ENCODE assay signal across 13 mouse cellular contexts in the genomic region with DNA sequence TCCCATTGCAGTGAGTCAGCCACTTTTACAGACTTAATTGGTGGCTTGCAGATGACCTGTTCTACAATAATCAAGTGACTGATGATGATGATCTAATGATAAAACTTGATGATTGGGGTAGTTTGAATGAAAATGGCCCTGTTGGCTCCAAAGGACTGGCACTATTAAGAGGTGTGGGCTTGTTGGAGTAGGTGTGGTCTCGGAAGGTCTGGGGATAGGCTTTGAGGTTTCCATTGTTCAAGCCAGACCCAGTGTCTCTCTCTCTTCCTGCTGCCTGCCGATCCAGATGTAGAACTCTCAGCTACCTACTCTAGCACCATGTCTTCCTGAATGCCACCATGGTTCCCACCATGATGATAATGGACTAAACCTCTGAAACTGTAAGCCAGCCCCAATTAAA.
"Had no signal": no experiment of that assay in that cellular context is flagged by ENCODE, and none has a peak within 500 bp of the region (broad histone marks: within the 10 kb centered on the region; RNA-seq: fewer than 3 reads in every experiment).

No protein-coding gene starts in this region.

- H3K27ac ChIP-seq: limb, embryonic 10.5 days; limb, embryonic 13.5 days had no signal

- H3K27me3 ChIP-seq: limb, embryonic 13.5 days; liver, embryonic 15.5 days had no signal

- H3K4me1 ChIP-seq: limb, embryonic 10.5 days had no signal

- H3K9ac ChIP-seq: limb, embryonic 13.5 days; liver, embryonic 15.5 days had no signal

- H3K4me3 ChIP-seq: limb, embryonic 10.5 days; limb, embryonic 13.5 days; liver, embryonic 15.5 days had no signal

- H3K4me2 ChIP-seq: limb, embryonic 13.5 days; liver, embryonic 15.5 days; midbrain, embryonic 11.5 days had no signal

- H3K9me3 ChIP-seq: limb, embryonic 10.5 days; liver, embryonic 15.5 days had no signal

- DNase-seq: kidney, postnatal 14 days; kidney, postnatal 4 days; layer of hippocampus, adult 9-11 months; lung, adult 2 months; lung, postnatal 14 days; lung, postnatal 4 days; midbrain, embryonic 14.5 days; thymus, adult 18-20 months; thymus, postnatal 36 days had no signal
